In the genomic region with DNA sequence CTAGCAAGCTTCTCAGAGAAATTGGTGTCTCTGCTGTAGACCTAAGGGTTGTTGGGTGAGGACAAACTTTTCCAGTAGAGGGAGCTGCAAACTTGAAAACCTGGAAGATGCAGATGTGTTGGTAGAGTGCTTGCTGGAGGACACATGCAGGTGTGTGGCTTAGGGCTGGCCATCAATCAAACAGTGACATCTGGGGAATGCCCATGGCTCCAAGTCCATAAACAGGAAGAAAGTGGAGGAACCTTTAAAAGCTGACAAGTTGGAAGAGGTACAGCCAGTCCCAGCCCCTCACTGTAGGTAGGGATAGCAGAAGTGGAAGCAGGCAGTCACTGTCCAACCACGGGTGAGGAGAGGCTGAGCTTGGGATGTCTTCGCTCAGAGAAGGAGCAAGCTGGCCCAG, we compare ENCODE assay signal across 9 mouse cellular contexts. TPM values are rescaled to one million over a fixed set of nuclear protein-coding genes. Genes with fewer than 3 reads are reported as not detected.
DNase-seq lines count a peak whose midpoint lies in the region; ATAC-seq and TF ChIP-seq lines count a peak whose summit lies in the region.
"Had no signal": no experiment of that assay in that cellular context is flagged by ENCODE, and none has a peak within 500 bp of the region (broad histone marks: within the 10 kb centered on the region; RNA-seq: fewer than 3 reads in every experiment).

No protein-coding gene starts in this region.

- peak; percentile 19 to 41 for DNase-seq in left cerebral cortex, adult 18-20 months (ENCODE audit: low spot score in 2 of 2)
- DNase-seq in left cerebral cortex, postnatal 4 days = no peak
- DNase-seq in kidney, adult 18-20 months = peak; percentile 70
- DNase-seq in lung, adult 18-20 months = peak; percentile 39 to 59
- peak; percentile 47 for DNase-seq in thymus, postnatal 25 days

- no peak for TF ChIP-seq EP300 in ES-Bruce4 (IDR thresholded peaks at IDR 0.05; ENCODE audit: insufficient read depth, low read depth, low read length)

- no peak for TF ChIP-seq POLR2A in ES-Bruce4 (IDR thresholded peaks at IDR 0.05; ENCODE audit: insufficient read depth, low read length)
- no peak for TF ChIP-seq POLR2A in cortical plate, adult 2 months (IDR thresholded peaks at IDR 0.05; ENCODE audit: extremely low read depth, insufficient read depth, low read length)

- H3K27me3 ChIP-seq in ES-Bruce4 (ENCODE audit: control insufficient read depth, insufficient read depth, low read length, poor library complexity, severe bottlenecking) = no peaks in the 10 kb centered on the region

- ATAC-seq in erythroblast, adult 5-6 weeks (replicated peaks; ENCODE audit: low FRiP score, poor library complexity, severe bottlenecking) = no peak

- H3K4me1 ChIP-seq in ES-Bruce4 (ENCODE audit: control insufficient read depth, insufficient read depth, low read length) = no peaks in the 10 kb centered on the region
- no peaks in the 10 kb centered on the region for H3K4me1 ChIP-seq in cortical plate, adult 2 months (ENCODE audit: control insufficient read depth, insufficient read depth, low read length)

- intact Hi-C loops in left cerebral cortex, postnatal 4 days (cut with DNase I) = no loop called here

- H3K9me3 ChIP-seq in ES-Bruce4 (replicated peaks; ENCODE audit: control insufficient read depth, insufficient read depth, low read length, poor library complexity, severe bottlenecking) = no peaks in the 10 kb centered on the region

- TF ChIP-seq CTCF in ES-Bruce4 (IDR thresholded peaks at IDR 0.05; ENCODE audit: low read depth, low read length) = peak; percentile 44
- peak; percentile 66 for TF ChIP-seq CTCF in cortical plate, adult 2 months (IDR thresholded peaks at IDR 0.05; ENCODE audit: extremely low read depth, insufficient read depth, low read length)

- H3K36me3 ChIP-seq in ES-Bruce4 (ENCODE audit: control insufficient read depth, insufficient read depth, low read length, poor library complexity, severe bottlenecking) = no peaks in the 10 kb centered on the region

- no peak overlapping the region for H3K4me3 ChIP-seq in ES-Bruce4 (ENCODE audit: low read depth, low read length)
- H3K4me3 ChIP-seq in cortical plate, adult 2 months (ENCODE audit: insufficient read depth, low read length) = no peak overlapping the region
- H3K4me3 ChIP-seq: megakaryocyte, embryonic 14.5 days had no signal

- no peak overlapping the region for H3K9ac ChIP-seq in ES-Bruce4 (ENCODE audit: low read depth, poor library complexity, severe bottlenecking)

- H3K27ac ChIP-seq in ES-Bruce4 (ENCODE audit: insufficient read depth, low read length) = no peak overlapping the region
- H3K27ac ChIP-seq in cortical plate, adult 2 months (ENCODE audit: insufficient read depth, low read length) = no peak overlapping the region

RNA-seq across cellular contexts. Expression of gene Heatr4, which starts 12.5 kb away (rescaled TPM):
- not detected for total RNA-seq in left cerebral cortex, adult 18-20 months (2021)
- total RNA-seq in left cerebral cortex, postnatal 4 days (2021) = under 1 TPM in 1 of 2 experiments, not detected in 1; 0.14 TPM
- polyA plus RNA-seq in ES-Bruce4 (2011; ENCODE audit: insufficient read depth, insufficient read length, low read depth, missing spikeins) = not detected in 2 replicates
- polyA plus RNA-seq in cortical plate, adult 2 months (2012; rRNA removed) = 0.02 and 0.04 TPM in 2 replicates
- total RNA-seq in erythroblast, adult 5-6 weeks (2015; ENCODE audit: low replicate concordance) = not detected in 2 replicates
- total RNA-seq in erythroblast, adult 5-6 weeks (2017; ENCODE audit: low replicate concordance) = not detected in 2 replicates

RNA-seq across cellular contexts. Expression of gene Acot2, which starts 15.5 kb away (rescaled TPM):
- total RNA-seq in left cerebral cortex, adult 18-20 months (2021) = 10 to 100 TPM in 1 of 2 experiments, 1 to 10 TPM in 1; 9.9 to 10.9 TPM
- total RNA-seq in left cerebral cortex, postnatal 4 days (2021) = 1 to 10 TPM; 6.6 to 6.9 TPM
- 6.5 and 6.7 TPM in 2 replicates for polyA plus RNA-seq in ES-Bruce4 (2011; ENCODE audit: insufficient read depth, insufficient read length, low read depth, missing spikeins)
- 7.3 and 8.0 TPM in 2 replicates for polyA plus RNA-seq in cortical plate, adult 2 months (2012; rRNA removed)
- 2.3 and 4.4 TPM in 2 replicates for total RNA-seq in erythroblast, adult 5-6 weeks (2015; ENCODE audit: low replicate concordance)
- 1.5 and 3.5 TPM in 2 replicates for total RNA-seq in erythroblast, adult 5-6 weeks (2017; ENCODE audit: low replicate concordance)

RNA-seq across cellular contexts. Expression of gene Riox1, which starts 21.7 kb away (rescaled TPM):
- total RNA-seq in left cerebral cortex, adult 18-20 months (2021) = 10 to 100 TPM; 18.0 to 20.1 TPM
- total RNA-seq in left cerebral cortex, postnatal 4 days (2021) = 10 to 100 TPM; 16.2 to 17.1 TPM
- polyA plus RNA-seq in ES-Bruce4 (2011; ENCODE audit: insufficient read depth, insufficient read length, low read depth, missing spikeins) = 13.0 and 13.7 TPM in 2 replicates
- polyA plus RNA-seq in cortical plate, adult 2 months (2012; rRNA removed) = 11.5 and 11.8 TPM in 2 replicates
- 5.4 and 6.3 TPM in 2 replicates for total RNA-seq in erythroblast, adult 5-6 weeks (2015; ENCODE audit: low replicate concordance)
- total RNA-seq in erythroblast, adult 5-6 weeks (2017; ENCODE audit: low replicate concordance) = 3.3 and 3.9 TPM in 2 replicates

RNA-seq across cellular contexts. Expression of gene Acot1, which starts 37.2 kb away (rescaled TPM):
- total RNA-seq in left cerebral cortex, adult 18-20 months (2021) = 10 to 100 TPM; 15.4 to 17.8 TPM
- 10 to 100 TPM; 51.5 to 51.9 TPM for total RNA-seq in left cerebral cortex, postnatal 4 days (2021)
- 36.4 and 48.7 TPM in 2 replicates for polyA plus RNA-seq in ES-Bruce4 (2011; ENCODE audit: insufficient read depth, insufficient read length, low read depth, missing spikeins)
- polyA plus RNA-seq in cortical plate, adult 2 months (2012; rRNA removed) = 15.5 and 16.4 TPM in 2 replicates
- total RNA-seq in erythroblast, adult 5-6 weeks (2015; ENCODE audit: low replicate concordance) = not detected in 2 replicates
- 2.4 TPM in 1 of 2 replicates, not detected in the other for total RNA-seq in erythroblast, adult 5-6 weeks (2017; ENCODE audit: low replicate concordance)

RNA-seq across cellular contexts. Expression of gene Numb, which starts 50.4 kb away (rescaled TPM):
- total RNA-seq in left cerebral cortex, adult 18-20 months (2021) = 10 to 100 TPM; 69.9 to 76.2 TPM
- 10 to 100 TPM; 16.5 to 17.8 TPM for total RNA-seq in left cerebral cortex, postnatal 4 days (2021)
- polyA plus RNA-seq in ES-Bruce4 (2011; ENCODE audit: insufficient read depth, insufficient read length, low read depth, missing spikeins) = 43.5 and 47.3 TPM in 2 replicates
- 69.6 and 74.6 TPM in 2 replicates for polyA plus RNA-seq in cortical plate, adult 2 months (2012; rRNA removed)
- 3.8 and 10.9 TPM in 2 replicates for total RNA-seq in erythroblast, adult 5-6 weeks (2015; ENCODE audit: low replicate concordance)
- 8.5 and 13.6 TPM in 2 replicates for total RNA-seq in erythroblast, adult 5-6 weeks (2017; ENCODE audit: low replicate concordance)
